Comparison of ENCODE assay signal across 9 mouse cellular contexts in genomic region chr15:96169726-96170467, GRCm38 (mm10).
DNase-seq lines count a peak whose midpoint lies in the region; ATAC-seq and TF ChIP-seq lines count a peak whose summit lies in the region.
"Had no signal": no experiment of that assay in that cellular context is flagged by ENCODE, and none has a peak within 500 bp of the region (broad histone marks: within the 10 kb centered on the region; RNA-seq: fewer than 3 reads in every experiment).

No protein-coding gene starts in this region.

- 15% methylated on average over 15 of the region's 15 CpGs for WGBS in liver, embryonic 12.5 days (ENCODE audit: insufficient replicate concordance)
- 17% methylated on average over 15 of the region's 15 CpGs for WGBS in liver, postnatal 0 days (ENCODE audit: insufficient replicate concordance)
- 9% methylated on average over 15 of the region's 15 CpGs for WGBS in forebrain, embryonic 14.5 days
- 12% methylated on average over 15 of the region's 15 CpGs for WGBS in limb, embryonic 12.5 days
- WGBS in stomach, embryonic 15.5 days = 18% methylated on average over 15 of the region's 15 CpGs

- H3K4me1 ChIP-seq in liver, embryonic 12.5 days = 0 out of 2 replicates have a peak, but pooled peaks cover 3% of the 10 kb centered on the region
- no peaks in the 10 kb centered on the region for H3K4me1 ChIP-seq in liver, postnatal 0 days (ENCODE audit: insufficient read depth)
- H3K4me1 ChIP-seq in forebrain, embryonic 14.5 days (ENCODE audit: control insufficient read depth, insufficient read depth, low read length) = peaks cover 8% of the 10 kb centered on the region; the same call in 1 of the 2 replicates
- peaks cover 10% of the 10 kb centered on the region for H3K4me1 ChIP-seq in limb, embryonic 12.5 days (replicated peaks)
- no peaks in the 10 kb centered on the region for H3K4me1 ChIP-seq in stomach, embryonic 15.5 days
- H3K4me1 ChIP-seq: liver, embryonic 15.5 days had no signal

- H3K9ac ChIP-seq in liver, embryonic 12.5 days = no peak overlapping the region
- no peak overlapping the region for H3K9ac ChIP-seq in liver, postnatal 0 days (replicated peaks)
- no peak overlapping the region; the same call in 1 of the 2 replicates for H3K9ac ChIP-seq in forebrain, embryonic 14.5 days (ENCODE audit: low read length)
- 0 out of 2 replicates have a peak overlapping the region, but pooled peaks have one; percentile 23 for H3K9ac ChIP-seq in limb, embryonic 12.5 days (replicated peaks)
- no peak overlapping the region for H3K9ac ChIP-seq in stomach, embryonic 15.5 days
- H3K9ac ChIP-seq: liver, embryonic 15.5 days had no signal

- no peaks in the 10 kb centered on the region for H3K36me3 ChIP-seq in liver, embryonic 12.5 days
- no peaks in the 10 kb centered on the region for H3K36me3 ChIP-seq in liver, postnatal 0 days (replicated peaks; ENCODE audit: insufficient read depth, low read length)
- no peaks in the 10 kb centered on the region for H3K36me3 ChIP-seq in forebrain, embryonic 14.5 days (ENCODE audit: control insufficient read depth, insufficient read depth, low read length)
- H3K36me3 ChIP-seq in limb, embryonic 12.5 days = no peaks in the 10 kb centered on the region
- H3K36me3 ChIP-seq in stomach, embryonic 15.5 days = no peaks in the 10 kb centered on the region
- H3K36me3 ChIP-seq: liver, embryonic 15.5 days had no signal

- no peak overlapping the region for H3K27ac ChIP-seq in liver, embryonic 12.5 days
- H3K27ac ChIP-seq in liver, postnatal 0 days (ENCODE audit: low read depth) = no peak overlapping the region
- H3K27ac ChIP-seq in forebrain, embryonic 14.5 days (ENCODE audit: low read depth, low read length) = no peak overlapping the region
- no peak overlapping the region for H3K27ac ChIP-seq in limb, embryonic 12.5 days
- no peak overlapping the region for H3K27ac ChIP-seq in stomach, embryonic 15.5 days
- H3K27ac ChIP-seq: liver, embryonic 15.5 days had no signal

- H3K4me2 ChIP-seq in liver, embryonic 12.5 days = 0 out of 2 replicates have a peak overlapping the region, but pooled peaks have one; percentile 11
- H3K4me2 ChIP-seq in liver, postnatal 0 days (ENCODE audit: low read depth, low read length) = no peak overlapping the region
- peak overlapping the region; percentile 37 for H3K4me2 ChIP-seq in forebrain, embryonic 14.5 days (ENCODE audit: low read length)
- H3K4me2 ChIP-seq in limb, embryonic 12.5 days = peak overlapping the region; percentile 49
- peak overlapping the region; percentile 25; the same call in 1 of the 2 replicates for H3K4me2 ChIP-seq in stomach, embryonic 15.5 days

- peaks cover 33% of the 10 kb centered on the region for H3K27me3 ChIP-seq in liver, embryonic 12.5 days (replicated peaks)
- H3K27me3 ChIP-seq in liver, postnatal 0 days (ENCODE audit: insufficient read depth, low read length) = peaks cover 12% of the 10 kb centered on the region; the same call in 1 of the 2 replicates
- H3K27me3 ChIP-seq in forebrain, embryonic 14.5 days (replicated peaks; ENCODE audit: control insufficient read depth, insufficient read depth, low read length) = no peaks in the 10 kb centered on the region
- peaks cover 13% of the 10 kb centered on the region; the same call in 1 of the 2 replicates for H3K27me3 ChIP-seq in limb, embryonic 12.5 days
- H3K27me3 ChIP-seq in stomach, embryonic 15.5 days (replicated peaks) = peaks cover 3% of the 10 kb centered on the region; the same call in 1 of the 2 replicates

- no peak for TF ChIP-seq CTCF in liver, postnatal 0 days (IDR thresholded peaks at IDR 0.05; ENCODE audit: low read depth)

- H3K4me3 ChIP-seq in liver, embryonic 12.5 days = no peak overlapping the region
- no peak overlapping the region for H3K4me3 ChIP-seq in liver, postnatal 0 days (ENCODE audit: low read depth, low read length)
- peak overlapping the region; percentile 11; the same call in 1 of the 2 replicates for H3K4me3 ChIP-seq in forebrain, embryonic 14.5 days (ENCODE audit: low read depth, low read length)
- H3K4me3 ChIP-seq in limb, embryonic 12.5 days (replicated peaks) = peak overlapping the region; percentile 19
- no peak overlapping the region for H3K4me3 ChIP-seq in stomach, embryonic 15.5 days (replicated peaks)
- H3K4me3 ChIP-seq: liver, embryonic 15.5 days had no signal

- no peak for DNase-seq in liver, postnatal 0 days
- peak; percentile 55 for DNase-seq in forebrain, embryonic 14.5 days (ENCODE audit: low spot score)
- no peak for DNase-seq in adrenal gland, adult 18-20 months (ENCODE audit: low spot score in 2 of 2)
- DNase-seq in layer of hippocampus, adult 11-12 months (ENCODE audit: low spot score) = no peak
- DNase-seq: cerebellum, adult 11-12 months had no signal

- no peaks in the 10 kb centered on the region for H3K9me3 ChIP-seq in liver, embryonic 12.5 days (replicated peaks)
- H3K9me3 ChIP-seq in liver, postnatal 0 days (ENCODE audit: low read length) = no peaks in the 10 kb centered on the region
- H3K9me3 ChIP-seq in forebrain, embryonic 14.5 days (replicated peaks; ENCODE audit: control insufficient read depth, low read length) = no peaks in the 10 kb centered on the region
- no peaks in the 10 kb centered on the region for H3K9me3 ChIP-seq in limb, embryonic 12.5 days
- H3K9me3 ChIP-seq in stomach, embryonic 15.5 days = no peaks in the 10 kb centered on the region
- H3K9me3 ChIP-seq: liver, embryonic 15.5 days had no signal

- no peak for ATAC-seq in liver, embryonic 12.5 days
- ATAC-seq in liver, postnatal 0 days = no peak
- 0 out of 2 replicates have a peak, but pooled peaks have one; percentile 25 for ATAC-seq in forebrain, embryonic 14.5 days
- no peak for ATAC-seq in limb, embryonic 12.5 days (ENCODE audit: insufficient number of reproducible peaks, insufficient read depth, low FRiP score, low TSS enrichment, low read depth)
- ATAC-seq in stomach, embryonic 15.5 days (ENCODE audit: insufficient read depth, low FRiP score, low read depth) = no peak

- TF ChIP-seq EP300 in liver, postnatal 0 days (IDR thresholded peaks at IDR 0.05; ENCODE audit: low read depth) = no peak

Comparison
In these comparisons a context has a peak if more than half of its experiments do, and no peak if none do; other contexts are left out.
1. H3K4me3 ChIP-seq: peak in forebrain, embryonic 14.5 days (single experiment) and limb, embryonic 12.5 days (single experiment); none in liver, embryonic 12.5 days (single experiment), liver, postnatal 0 days (single experiment) and stomach, embryonic 15.5 days (single experiment).